Mouse (Mus musculus): ENCODE results near the gene Bmyc. TPM values are rescaled to one million over a fixed set of nuclear protein-coding genes. Genes with fewer than 3 reads are reported as not detected.

Bmyc gene
- total and polyA plus RNA-seq, 3 experiments, result not detected

GRCm38 (mm10) chr2:25666516-25666915 is 40.0 kb upstream of the Bmyc start:
- no peaks in the 10 kb centered on the region for H3K9me3 ChIP-seq (replicated peaks; ENCODE audit: insufficient read depth, low read length)
- H3K27me3 ChIP-seq (ENCODE audit: control insufficient read depth in 1 of 2, insufficient read depth in 2 of 2, low read length in 2 of 2), result peaks cover 3 to 12% of the 10 kb centered on the region in 2 experiments
- no peaks in the 10 kb centered on the region for H3K4me1 ChIP-seq (ENCODE audit: control insufficient read depth in 1 of 2, insufficient read depth in 2 of 2, low read length in 2 of 2)
- no peaks in the 10 kb centered on the region for H3K79me2 ChIP-seq (ENCODE audit: control insufficient read depth, insufficient read depth, low read length, poor library complexity)
- no peak overlapping the region for H3K27ac ChIP-seq (ENCODE audit: control insufficient read depth, low read depth, low read length)
- no peak overlapping the region for H3K4me3 ChIP-seq (ENCODE audit: control insufficient read depth in 1 of 2, insufficient read depth in 1 of 2, low read depth in 2 of 2, low read length in 2 of 2)
- no peak overlapping the region for H3K9ac ChIP-seq (ENCODE audit: control insufficient read depth, low read depth, low read length, poor library complexity, severe bottlenecking)
- no peak for DNase-seq (ENCODE audit: low read depth, low spot score)
- H3K36me3 ChIP-seq (ENCODE audit: control insufficient read depth in 1 of 2, insufficient read depth in 2 of 2, low read length in 2 of 2), result no peaks in the 10 kb centered on the region
- no peak for TF ChIP-seq ZMIZ1 (IDR thresholded peaks at IDR 0.05; ENCODE audit: low read depth, low read length)
- TF ChIP-seq EP300 (IDR thresholded peaks at IDR 0.05; ENCODE audit: low read depth in 1 of 2, low read length in 2 of 2), result no peak
- TF ChIP-seq TCF12 (IDR thresholded peaks at IDR 0.05; ENCODE audit: low read depth, low read length), result no peak
- no peak for TF ChIP-seq POLR2A (IDR thresholded peaks at IDR 0.05; ENCODE audit: control insufficient read depth in 1 of 2, insufficient read depth in 1 of 2, low read depth in 1 of 2, low read length in 2 of 2, poor library complexity in 1 of 2)
- TF ChIP-seq MXI1 (IDR thresholded peaks at IDR 0.05; ENCODE audit: low read depth, low read length), result no peak
- TF ChIP-seq ZKSCAN1 (IDR thresholded peaks at IDR 0.05; ENCODE audit: low read depth, low read length), result no peak
- no peak for TF ChIP-seq BHLHE40 (IDR thresholded peaks at IDR 0.05; ENCODE audit: borderline replicate concordance, low read depth, low read length)

- no peaks in the 10 kb centered on the region for H3K4me1 ChIP-seq (ENCODE audit: control insufficient read depth in 1 of 2, insufficient read depth in 2 of 2, low read length in 2 of 2)
- no peaks in the 10 kb centered on the region for H3K9me3 ChIP-seq (replicated peaks; ENCODE audit: insufficient read depth, low read length)
- H3K9ac ChIP-seq (ENCODE audit: control insufficient read depth, low read depth, low read length, poor library complexity, severe bottlenecking), result no peak within 1 kb of the TSS
- no peak within 1 kb of the TSS for H3K27ac ChIP-seq (ENCODE audit: control insufficient read depth, low read depth, low read length)
- H3K27me3 ChIP-seq (ENCODE audit: control insufficient read depth in 1 of 2, insufficient read depth in 2 of 2, low read length in 2 of 2), result no peaks in the 10 kb centered on the region
- no peak within 1 kb of the TSS for H3K4me3 ChIP-seq (ENCODE audit: control insufficient read depth in 1 of 2, insufficient read depth in 1 of 2, low read depth in 2 of 2, low read length in 2 of 2)
- TF ChIP-seq GATA1 (IDR thresholded peaks at IDR 0.05; ENCODE audit: low read depth, low read length) (no peak), CTCF (IDR thresholded peaks at IDR 0.05 in 2 of 3, conservative IDR thresholded peaks at IDR 0.05 in 1 of 3; ENCODE audit: control insufficient read depth in 1 of 3, insufficient read depth in 1 of 3, low read depth in 2 of 3, low read length in 3 of 3, poor library complexity in 1 of 3, severe bottlenecking in 1 of 3) (no peak), MEF2A (IDR thresholded peaks at IDR 0.05; ENCODE audit: extremely low read depth, insufficient replicate concordance, low read depth, low read length, poor library complexity, severe bottlenecking) (no peak), RCOR1 (IDR thresholded peaks at IDR 0.05; ENCODE audit: low read depth, low read length) (no peak), MYB (IDR thresholded peaks at IDR 0.05; ENCODE audit: low read depth, low read length) (no peak), MXI1 (IDR thresholded peaks at IDR 0.05; ENCODE audit: low read depth, low read length) (no peak), ZMIZ1 (IDR thresholded peaks at IDR 0.05; ENCODE audit: low read depth, low read length) (no peak), ETS1 (IDR thresholded peaks at IDR 0.05; ENCODE audit: low read depth, low read length) (no peak), KAT2A (conservative IDR thresholded peaks at IDR 0.05; ENCODE audit: low read depth, low read length) (no peak), USF1 (IDR thresholded peaks at IDR 0.05; ENCODE audit: low read depth, low read length) (no peak), ZNF384 (IDR thresholded peaks at IDR 0.05; ENCODE audit: low read depth, low read length) (no peak), CHD1 (IDR thresholded peaks at IDR 0.05; ENCODE audit: low read depth, low read length) (no peak), TBP (IDR thresholded peaks at IDR 0.05; ENCODE audit: low read depth, low read length) (no peak), UBTF (IDR thresholded peaks at IDR 0.05; ENCODE audit: borderline replicate concordance, insufficient read depth, low read depth, low read length) (no peak), ZC3H11A (IDR thresholded peaks at IDR 0.05; ENCODE audit: low read depth, low read length) (no peak)
- H3K79me2 ChIP-seq (ENCODE audit: control insufficient read depth, insufficient read depth, low read length, poor library complexity), result no peaks in the 10 kb centered on the region; the same call in 1 of the 2 replicates
- no peaks in the 10 kb centered on the region for H3K36me3 ChIP-seq (ENCODE audit: control insufficient read depth in 1 of 2, insufficient read depth in 2 of 2, low read length in 2 of 2)
- DNase-seq (ENCODE audit: low read depth, low spot score), result no peak
Measured at GRCm38 (mm10) chr2:25676486-25676885, 30.1 kb upstream of the Bmyc start, which contains the start of gene Lcn6. Gene Lcn6, plus strand, starts transcription at chr2:25676786.

All from MEL (cell line).